Mouse (Mus musculus): ENCODE measurements around the gene Ifrd2.

DNA sequence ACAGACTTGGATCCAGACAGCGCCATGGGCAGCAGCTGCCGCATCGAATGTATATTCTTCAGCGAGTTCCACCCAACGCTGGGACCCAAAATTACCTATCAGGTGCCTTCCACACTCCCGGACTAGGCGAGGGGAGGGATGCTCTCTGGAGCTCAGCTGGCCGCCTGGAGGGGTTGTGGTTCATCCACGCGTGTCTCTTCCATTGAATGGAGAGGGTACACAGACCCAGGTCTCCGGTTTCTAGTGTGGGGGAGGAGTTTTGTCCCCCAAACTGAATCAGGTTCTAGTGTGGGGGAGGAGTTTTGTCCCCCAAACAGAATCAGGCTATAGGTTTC, 45.1 kb upstream of the Ifrd2 start:
- TF ChIP-seq CTCF (IDR thresholded peaks at IDR 0.05; ENCODE audit: control insufficient read depth, insufficient read depth, insufficient replicate concordance, low read depth, low read length) = no peak
- TF ChIP-seq POLR2A (IDR thresholded peaks at IDR 0.05; ENCODE audit: control insufficient read depth, low read depth, low read length) = no peak

All from testis, adult 2 months (tissue).